ENCODE assay signal across 8 mouse cellular contexts in genomic region chr10:12878661-12879312, GRCm38 (mm10). TPM values are rescaled to one million over a fixed set of nuclear protein-coding genes. Genes with fewer than 3 reads are reported as not detected.
A peak's percentile ranks its signal among the peaks of the same experiment; 100 is the strongest.
DNase-seq lines count a peak whose midpoint lies in the region; ATAC-seq and TF ChIP-seq lines count a peak whose summit lies in the region.

No protein-coding gene starts in this region.

- H3K27me3 ChIP-seq in forebrain, embryonic 13.5 days = no peaks in the 10 kb centered on the region
- H3K27me3 ChIP-seq in hindbrain, embryonic 10.5 days (ENCODE audit: insufficient read depth, poor library complexity, severe bottlenecking) = no peaks in the 10 kb centered on the region
- H3K27me3 ChIP-seq in neural tube, embryonic 12.5 days (replicated peaks) = no peaks in the 10 kb centered on the region

- no peak overlapping the region for H3K9ac ChIP-seq in forebrain, embryonic 13.5 days
- no peak overlapping the region for H3K9ac ChIP-seq in neural tube, embryonic 12.5 days

- H3K4me3 ChIP-seq in lung, adult 2 months (replicated peaks; ENCODE audit: extremely low read depth, low read depth, low read length) = no peak overlapping the region
- H3K4me3 ChIP-seq in forebrain, embryonic 13.5 days = no peak overlapping the region
- H3K4me3 ChIP-seq in hindbrain, embryonic 10.5 days = peak overlapping the region; percentile 40
- no peak overlapping the region for H3K4me3 ChIP-seq in neural tube, embryonic 12.5 days

- DNase-seq in lung, postnatal 10 days = peak; percentile 23
- DNase-seq in lung, adult 2 months = no peak
- DNase-seq in hindbrain, embryonic 10.5 days (ENCODE audit: low spot score) = peak; percentile 74
- DNase-seq in right cerebral cortex, postnatal 36 days (ENCODE audit: low spot score in 2 of 2) = no peak
- no peak for DNase-seq in left cerebral cortex, adult 18-20 months (ENCODE audit: low spot score in 2 of 2)
- no peak for DNase-seq in right cerebral cortex, adult 18-20 months

- peak overlapping the region; percentile 13 for H3K4me2 ChIP-seq in forebrain, embryonic 13.5 days
- peak overlapping the region; percentile 30 for H3K4me2 ChIP-seq in neural tube, embryonic 12.5 days (replicated peaks)

- no peak for TF ChIP-seq POLR2A in lung, adult 2 months (IDR thresholded peaks at IDR 0.05; ENCODE audit: borderline replicate concordance, extremely low read depth, low read depth, low read length)

- no peaks in the 10 kb centered on the region for H3K36me3 ChIP-seq in forebrain, embryonic 13.5 days (ENCODE audit: poor library complexity, severe bottlenecking)
- H3K36me3 ChIP-seq in hindbrain, embryonic 10.5 days = no peaks in the 10 kb centered on the region
- H3K36me3 ChIP-seq in neural tube, embryonic 12.5 days = no peaks in the 10 kb centered on the region

- ATAC-seq in forebrain, embryonic 13.5 days = peak; percentile 65; the same call in 1 of the 2 replicates
- peak; percentile 19; the same call in 1 of the 2 replicates for ATAC-seq in neural tube, embryonic 12.5 days (ENCODE audit: low FRiP score, low read depth)

- H3K9me3 ChIP-seq in forebrain, embryonic 13.5 days (replicated peaks) = no peaks in the 10 kb centered on the region
- H3K9me3 ChIP-seq in hindbrain, embryonic 10.5 days = no peaks in the 10 kb centered on the region
- H3K9me3 ChIP-seq in neural tube, embryonic 12.5 days = no peaks in the 10 kb centered on the region

- 33% methylated on average over 14 of the region's 14 CpGs for WGBS in lung, adult 2 months
- WGBS in forebrain, embryonic 13.5 days = 3% methylated on average over 14 of the region's 14 CpGs
- WGBS in hindbrain, embryonic 10.5 days = 3% methylated on average over 14 of the region's 14 CpGs
- 6% methylated on average over 14 of the region's 14 CpGs for WGBS in neural tube, embryonic 12.5 days

- H3K4me1 ChIP-seq in lung, adult 2 months (ENCODE audit: control insufficient read depth, insufficient read depth, low read length) = no peaks in the 10 kb centered on the region
- H3K4me1 ChIP-seq in forebrain, embryonic 13.5 days = peaks cover 11% of the 10 kb centered on the region; the same call in 1 of the 2 replicates
- H3K4me1 ChIP-seq in hindbrain, embryonic 10.5 days (replicated peaks) = peaks cover 21% of the 10 kb centered on the region
- H3K4me1 ChIP-seq in neural tube, embryonic 12.5 days = no peaks in the 10 kb centered on the region

- H3K27ac ChIP-seq in forebrain, embryonic 13.5 days = no peak overlapping the region
- peak overlapping the region; percentile 86 for H3K27ac ChIP-seq in hindbrain, embryonic 10.5 days
- H3K27ac ChIP-seq in neural tube, embryonic 12.5 days = no peak overlapping the region

- no peak for TF ChIP-seq CTCF in lung, adult 2 months (IDR thresholded peaks at IDR 0.05; ENCODE audit: insufficient read depth, low read length)

RNA-seq across cellular contexts. Expression of gene Utrn, which starts 9.6 kb away (rescaled TPM):
- 47.7 and 59.1 TPM in 2 replicates for polyA plus RNA-seq in lung, adult 2 months (2012; rRNA removed)
- polyA plus RNA-seq in forebrain, embryonic 13.5 days (2015; fragmentation: Nextera tagmentation; extraction: Ambion mirVana) = 18.7 and 22.0 TPM in 2 replicates
- polyA plus RNA-seq in hindbrain, embryonic 10.5 days (2016; fragmentation: Nextera tagmentation; extraction: Ambion mirVana) = 38.7 and 52.9 TPM in 2 replicates
- polyA plus RNA-seq in neural tube, embryonic 12.5 days (2016; fragmentation: Nextera tagmentation; extraction: Ambion mirVana) = 44.4 and 44.6 TPM in 2 replicates
- total RNA-seq in left cerebral cortex, adult 18-20 months (2021) = 10 to 100 TPM; 61.6 to 69.4 TPM

Comparison
In these comparisons a context has a peak if more than half of its experiments do, and no peak if none do; other contexts are left out.
1. DNase-seq: peak in lung, postnatal 10 days (single experiment) and hindbrain, embryonic 10.5 days (single experiment); none in lung, adult 2 months (single experiment), right cerebral cortex, postnatal 36 days (0 of 2), left cerebral cortex, adult 18-20 months (0 of 2) and right cerebral cortex, adult 18-20 months (single experiment).